Mouse (Mus musculus): ENCODE measurements around the gene Eps8l2.

Gene Eps8l2

DNA sequence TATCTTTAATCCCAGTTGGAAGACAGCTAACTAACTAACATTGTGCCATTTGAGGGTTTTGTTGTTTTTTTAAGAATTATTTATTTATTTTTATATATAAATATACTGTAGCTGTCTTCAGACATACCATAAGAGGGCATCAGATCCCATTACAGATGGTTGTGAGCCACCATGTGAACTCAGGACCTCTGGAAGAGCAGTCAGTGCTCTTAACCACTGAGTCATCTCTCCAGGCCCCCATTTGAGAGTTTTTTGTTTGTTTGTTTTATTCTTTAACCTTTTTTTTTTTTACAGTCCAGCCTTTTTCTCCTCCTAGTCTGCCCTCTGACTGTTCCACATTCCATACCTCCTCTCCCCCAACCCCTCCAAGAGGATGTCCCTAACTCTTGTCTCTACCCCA lies 8.0 kb upstream of the Eps8l2 start:
- DNase-seq (ENCODE audit: low spot score), result no peak

DNA sequence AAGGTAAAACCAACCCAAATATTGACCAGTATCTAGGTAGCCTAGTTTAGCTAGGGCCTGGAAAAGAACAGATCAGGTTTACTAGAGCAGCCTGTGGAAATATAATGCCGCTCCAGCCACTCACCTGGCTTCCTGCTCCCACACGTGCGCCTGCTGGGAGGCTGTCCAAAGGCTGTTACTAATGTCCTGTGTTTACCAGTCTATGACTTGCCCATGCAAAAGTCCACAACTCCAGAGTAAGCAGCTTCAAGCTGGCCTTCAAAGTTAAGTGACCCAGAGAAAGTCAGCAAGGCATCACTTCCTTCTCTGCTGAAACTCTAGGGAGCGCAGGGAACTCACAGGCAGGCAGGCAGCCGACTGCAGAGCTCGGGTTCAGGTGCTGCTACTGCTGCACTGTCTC lies 6.7 kb upstream of the Eps8l2 start:
- no peak for DNase-seq (ENCODE audit: low spot score)

DNA sequence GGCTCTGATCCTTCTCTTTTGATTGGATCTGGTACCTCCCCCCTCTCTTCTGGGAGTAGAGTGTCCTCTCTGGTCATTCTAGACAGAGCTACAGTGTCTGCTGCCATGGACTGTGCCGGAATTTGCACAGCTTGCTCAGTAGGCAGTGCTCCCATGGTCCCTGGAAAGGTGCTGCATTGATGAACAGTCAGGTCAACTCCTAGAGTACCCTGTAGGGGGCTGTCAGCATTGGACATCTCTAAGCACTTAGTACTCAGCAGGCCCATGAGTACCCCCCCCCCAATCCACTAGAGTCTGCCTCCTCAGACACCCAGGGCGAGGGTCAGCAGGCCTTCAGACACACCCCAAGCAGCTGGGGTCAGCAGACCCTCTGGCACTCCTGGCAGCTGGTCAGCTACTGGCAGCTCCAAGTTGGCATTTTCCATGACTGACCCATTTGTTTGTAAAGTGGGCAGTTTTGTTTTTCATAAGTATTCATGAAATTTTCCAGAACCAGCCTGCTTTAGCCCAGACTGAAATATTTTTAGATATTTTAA lies 3.6 kb upstream of the Eps8l2 start:
- no peak for DNase-seq (ENCODE audit: low spot score)

DNA sequence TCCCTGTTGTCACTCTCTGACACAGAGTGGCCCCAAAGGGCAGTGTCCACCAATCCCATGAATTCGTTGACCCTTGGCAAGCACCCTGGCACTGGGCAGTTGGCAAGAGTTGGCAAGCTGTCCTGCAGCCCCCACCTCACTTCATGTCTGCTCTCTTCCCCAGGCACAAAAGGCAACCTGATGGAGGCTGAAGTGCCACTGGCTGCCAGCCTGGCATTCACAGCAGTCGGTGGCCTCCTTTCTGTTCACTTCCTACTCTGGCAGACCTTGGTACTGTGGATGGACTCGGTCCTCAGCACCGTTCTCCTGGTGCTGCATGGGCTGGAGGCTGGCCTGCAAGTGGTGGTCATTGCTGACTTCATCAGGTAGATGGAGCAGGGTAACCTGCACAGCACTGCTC lies 3.0 kb upstream of the Eps8l2 start:
- DNase-seq (ENCODE audit: low spot score), result no peak

DNA sequence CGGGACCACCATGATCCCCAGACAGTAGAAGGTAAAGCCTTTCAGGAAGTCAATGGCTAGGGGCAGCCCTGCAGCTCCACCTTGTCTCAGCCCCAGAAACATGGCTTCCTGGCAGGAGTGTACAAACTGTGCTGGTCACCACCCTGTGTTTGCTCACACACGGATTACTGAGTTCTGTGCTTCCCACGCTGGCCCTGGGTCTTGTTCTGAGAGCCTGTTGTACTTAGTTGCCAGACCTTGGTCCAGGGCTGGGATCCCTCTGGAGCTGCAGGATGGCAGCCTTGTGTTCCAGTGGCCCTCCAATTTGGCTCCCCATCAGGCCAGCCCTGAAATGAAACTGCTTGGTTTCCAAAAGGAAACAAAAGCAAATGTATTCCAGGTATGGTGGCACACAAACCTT lies 2.4 kb upstream of the Eps8l2 start:
- DNase-seq (ENCODE audit: low spot score), result no peak

DNA sequence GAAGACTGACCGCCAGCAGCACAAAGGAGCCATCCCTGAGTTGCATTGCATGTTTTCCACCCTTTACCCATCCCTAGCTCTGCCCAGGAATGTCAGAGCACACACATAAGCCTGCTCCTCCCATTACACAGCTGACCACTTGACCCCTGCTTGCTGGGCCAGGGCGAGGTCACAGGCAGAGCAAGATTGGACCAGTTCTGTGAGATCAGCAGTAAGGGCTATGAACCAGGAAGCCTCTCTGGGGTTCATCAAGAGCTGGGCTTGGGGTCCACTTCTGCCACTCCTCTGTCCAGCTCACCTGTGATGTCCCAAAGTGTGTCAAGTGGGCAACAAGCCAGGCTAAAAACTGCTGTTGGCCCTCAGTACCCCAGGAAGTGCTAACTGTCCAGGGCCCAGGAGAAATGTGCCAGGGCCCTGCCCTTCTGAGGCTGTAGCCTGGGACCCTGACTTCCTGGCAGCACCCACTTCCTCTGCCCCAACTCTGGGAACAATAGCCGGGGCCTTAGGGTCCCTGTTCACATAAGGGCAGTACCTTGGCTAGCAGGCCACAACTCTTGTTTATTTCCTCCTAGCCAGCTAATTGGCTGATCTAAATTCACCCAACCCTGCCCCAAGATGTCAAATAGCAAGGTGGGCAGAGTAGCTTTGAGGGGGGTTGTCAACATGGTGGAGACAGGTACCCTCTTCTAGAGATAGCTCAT lies 814 bp upstream of the Eps8l2 start:
- DNase-seq (ENCODE audit: low spot score), result no peak

DNA sequence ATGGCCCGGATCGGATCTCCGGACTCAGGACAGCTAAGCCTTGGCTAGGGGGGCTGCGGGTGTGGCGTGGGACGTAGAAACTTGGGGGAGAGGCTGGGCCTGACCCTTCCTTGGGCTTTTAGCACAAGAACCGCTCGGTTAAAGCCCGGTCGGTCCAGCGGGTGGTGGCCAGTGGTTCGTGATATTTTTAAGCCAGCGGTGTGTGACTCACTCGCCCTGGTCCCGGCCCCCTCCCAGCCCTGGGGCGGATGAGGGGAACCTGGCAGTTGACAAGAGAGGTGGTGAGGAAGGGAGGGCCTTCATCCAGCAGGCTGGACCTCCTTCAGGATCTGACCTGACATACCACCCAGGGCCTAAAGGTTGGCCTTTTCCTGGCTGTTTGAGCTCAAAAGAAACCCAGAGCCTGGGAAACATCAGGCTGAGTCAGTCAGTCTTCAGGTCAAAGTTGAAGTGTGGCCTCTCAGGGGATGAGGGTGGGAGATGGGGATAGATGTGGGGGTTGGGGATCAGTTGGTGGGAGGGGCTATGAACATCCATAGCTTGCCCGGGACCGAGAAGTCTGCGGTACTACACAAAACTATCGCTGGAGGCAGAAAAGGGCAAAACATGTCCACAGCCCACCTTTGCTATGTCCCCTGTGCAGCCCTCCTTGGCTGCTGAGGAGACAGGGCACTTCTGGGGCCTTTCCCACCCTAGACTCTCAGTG lies 688 bp downstream of the Eps8l2 start:
- DNase-seq (ENCODE audit: low spot score), result no peak

DNA sequence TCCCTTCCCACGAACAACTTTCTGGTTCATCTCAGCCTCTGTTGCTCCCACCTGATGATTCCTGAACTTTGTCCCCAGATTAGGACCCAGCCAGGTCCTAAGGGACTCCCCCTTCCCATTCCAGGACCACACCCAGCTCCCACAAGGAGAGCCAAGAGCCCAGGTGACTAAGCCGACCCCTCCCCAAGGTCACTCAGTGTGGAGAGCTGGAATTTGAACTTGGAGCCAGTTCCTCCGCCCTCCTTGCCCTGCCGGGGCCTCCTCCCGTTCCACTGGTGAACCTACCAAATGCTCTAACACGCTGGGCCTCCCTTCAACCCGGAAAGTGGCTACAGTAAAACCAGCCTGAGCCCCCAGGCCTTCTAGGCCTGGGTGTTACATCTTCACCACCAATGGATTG lies 1.3 kb downstream of the Eps8l2 start:
- DNase-seq (ENCODE audit: low spot score), result no peak

DNA sequence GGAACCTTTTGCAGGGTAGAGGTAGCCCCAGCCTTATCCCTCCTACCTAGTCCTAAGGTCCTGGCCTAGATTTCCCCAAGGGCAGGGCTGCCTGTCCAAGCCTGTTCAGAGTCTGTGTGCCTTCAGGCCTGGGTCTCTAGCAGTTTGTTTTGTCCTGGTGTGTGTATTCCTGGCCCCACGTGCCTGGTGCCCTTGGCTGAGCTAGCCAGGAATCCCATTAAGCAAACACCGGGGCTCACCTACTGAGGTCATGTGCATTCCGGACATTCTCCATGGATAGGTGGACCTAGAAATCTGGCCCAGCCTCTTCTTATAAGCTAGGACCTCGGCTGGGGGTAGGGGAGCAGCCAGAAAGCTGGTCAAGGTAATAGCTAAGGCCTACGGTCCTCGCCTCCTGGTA lies 1.8 kb downstream of the Eps8l2 start:
- DNase-seq (ENCODE audit: low spot score), result no peak

DNA sequence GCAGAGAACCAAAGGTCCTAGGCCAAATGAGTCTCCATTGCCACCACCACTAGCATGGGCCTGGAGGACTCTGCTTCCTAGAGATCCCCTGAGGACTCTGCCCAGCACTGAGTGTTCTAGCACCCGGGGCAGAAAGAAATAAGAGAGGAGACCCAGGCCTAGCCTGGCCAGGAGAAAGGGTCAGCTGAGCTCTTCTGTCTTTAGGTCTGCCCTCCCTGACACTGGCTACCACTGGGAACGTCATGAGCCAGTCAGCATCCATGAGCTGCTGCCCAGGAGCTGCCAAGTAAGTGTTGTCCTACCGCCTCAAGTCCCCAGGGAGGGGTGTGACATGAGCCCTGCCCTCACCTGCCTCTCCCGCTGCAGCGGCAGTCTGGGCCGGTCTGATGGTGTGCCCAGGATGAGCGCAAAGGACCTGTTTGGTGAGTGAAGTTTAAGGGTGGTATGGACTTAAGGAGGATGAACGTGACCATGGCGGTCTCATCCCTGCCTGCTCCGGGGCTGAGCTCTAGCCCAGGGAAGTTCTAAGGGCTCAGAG lies 3.1 kb downstream of the Eps8l2 start:
- no peak for DNase-seq (ENCODE audit: low spot score)

DNA sequence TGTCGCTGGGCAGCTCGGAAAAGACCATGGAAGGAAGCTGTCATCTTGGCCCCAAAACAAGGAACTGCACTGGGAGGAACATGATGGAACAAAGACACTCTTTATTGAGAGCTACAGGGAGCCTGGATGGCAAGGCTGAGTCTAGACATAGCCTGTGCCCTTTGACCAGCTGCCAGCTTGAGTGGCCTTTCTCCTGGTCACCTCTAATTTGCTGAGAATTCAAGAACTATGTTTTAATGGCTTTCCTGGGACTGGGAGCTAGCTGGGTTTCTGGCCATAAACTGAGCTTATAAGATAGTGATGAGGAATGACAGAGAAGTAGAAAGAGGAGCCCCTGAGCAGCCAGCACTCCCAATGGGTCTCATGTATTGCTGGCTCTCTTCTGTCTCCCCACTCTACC lies 4.5 kb downstream of the Eps8l2 start:
- DNase-seq (ENCODE audit: low spot score), result no peak

DNA sequence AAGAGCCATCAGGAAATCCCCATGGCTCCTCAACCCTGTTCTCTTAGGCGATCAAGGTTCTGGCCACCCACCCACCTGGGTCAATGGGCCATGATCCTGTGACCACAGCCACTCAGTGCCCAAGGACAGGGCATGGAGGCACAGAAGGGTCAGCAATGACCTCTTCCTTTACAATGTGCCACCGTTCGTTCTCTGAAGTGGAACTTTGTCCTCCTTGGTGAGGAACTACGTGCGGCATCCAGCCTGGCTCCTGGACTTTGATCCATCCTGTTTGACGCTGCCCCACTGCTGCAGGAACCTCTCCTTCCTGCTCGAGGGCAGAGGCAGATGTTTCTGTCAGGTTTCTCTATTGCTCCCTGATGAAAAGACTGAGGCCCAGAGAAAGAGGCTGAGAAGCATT lies 5.0 kb downstream of the Eps8l2 start:
- no peak for DNase-seq (ENCODE audit: low spot score)

DNA sequence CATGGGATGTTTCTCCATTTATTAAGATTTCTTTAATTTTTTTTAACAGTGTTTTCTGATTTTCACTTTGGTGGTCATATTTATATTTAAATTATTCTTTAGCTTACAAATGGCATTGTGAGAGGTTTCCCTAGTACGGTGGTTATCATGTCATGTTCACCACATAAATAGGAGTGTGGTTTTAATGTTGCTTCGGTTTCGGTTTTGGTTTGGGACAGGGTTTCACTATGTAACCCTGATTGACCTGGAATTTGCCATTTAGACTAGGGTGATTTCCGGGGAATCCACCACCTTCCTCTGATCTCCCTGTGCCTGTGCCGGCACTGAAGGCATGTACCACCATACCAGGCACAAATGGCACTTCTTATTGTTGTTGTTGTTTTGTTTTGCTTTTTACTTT lies 6.1 kb downstream of the Eps8l2 start:
- DNase-seq (ENCODE audit: low spot score), result no peak

DNA sequence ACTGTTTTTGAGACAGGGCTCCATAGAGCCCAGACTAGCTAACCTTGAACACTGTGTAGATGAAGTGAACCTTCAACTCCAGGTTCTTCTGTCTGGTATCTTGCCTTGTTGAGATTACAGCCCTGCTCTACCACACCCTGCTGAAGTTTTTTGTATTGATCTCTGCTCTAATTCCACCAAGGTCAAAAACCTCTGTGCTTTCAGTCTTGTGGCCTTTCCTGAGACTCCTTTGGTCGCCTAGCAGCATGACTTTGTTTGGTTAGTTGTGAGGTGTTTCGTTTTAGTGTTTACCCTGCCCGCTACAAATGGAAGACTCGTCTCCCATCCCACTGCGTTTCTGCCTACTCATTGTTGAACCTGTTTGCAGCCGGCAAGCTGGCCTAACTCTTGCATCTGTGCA lies 12.4 kb downstream of the Eps8l2 start:
- no peak for DNase-seq (ENCODE audit: low spot score)

DNA sequence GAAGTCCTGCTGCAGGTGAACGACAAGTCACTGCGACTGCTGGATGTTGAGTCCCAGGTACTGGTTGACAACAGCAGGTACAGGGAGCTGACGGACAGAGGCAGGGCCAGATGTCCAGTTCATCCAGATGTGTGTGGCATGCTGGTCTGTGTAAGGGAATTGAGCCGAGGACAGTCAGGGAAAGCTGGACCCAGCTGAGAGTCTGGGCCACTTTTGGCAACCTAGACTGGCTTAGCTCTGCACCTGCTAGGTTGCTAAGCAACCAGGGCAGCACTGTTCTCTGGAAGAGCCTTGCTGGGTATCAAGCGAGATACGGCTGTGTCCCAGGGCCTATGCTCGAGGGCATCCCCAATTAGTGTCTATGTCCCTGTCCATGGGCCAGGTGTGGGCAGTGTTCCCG lies 16.4 kb downstream of the Eps8l2 start:
- DNase-seq (ENCODE audit: low spot score), result no peak

DNA sequence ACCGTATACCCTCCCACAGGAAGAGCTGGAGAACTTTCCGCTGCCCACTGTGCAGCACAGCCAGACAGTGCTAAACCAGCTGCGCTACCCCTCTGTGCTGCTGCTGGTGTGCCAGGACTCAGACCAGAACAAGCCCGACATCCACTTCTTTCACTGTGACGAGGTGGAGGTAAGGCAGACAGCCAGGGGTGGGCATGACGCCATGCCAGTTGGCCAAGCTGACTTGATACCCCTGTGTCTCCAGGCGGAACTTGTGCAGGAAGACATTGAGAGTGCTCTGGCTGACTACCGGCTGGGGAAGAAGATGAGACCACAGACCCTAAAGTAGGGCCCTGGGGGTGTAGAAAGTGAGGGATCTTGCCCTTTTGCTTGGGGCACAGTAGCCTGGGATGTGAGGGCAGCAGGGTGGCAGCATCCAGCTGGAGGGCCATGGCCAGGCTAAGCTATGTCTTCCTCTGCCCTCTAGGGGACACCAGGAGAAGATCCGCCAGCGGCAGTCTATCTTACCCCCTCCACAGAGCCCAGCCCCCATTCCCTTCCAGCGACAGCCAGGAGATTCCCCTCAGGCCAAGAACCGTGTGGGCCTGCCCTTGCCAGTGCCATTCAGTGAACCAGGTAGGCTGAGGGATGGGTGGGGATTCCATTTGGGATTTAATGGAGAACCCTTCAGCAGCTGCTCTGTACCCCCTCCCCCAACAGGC lies 17.1 kb downstream of the Eps8l2 start:
- DNase-seq (ENCODE audit: low spot score), result no peak

DNA sequence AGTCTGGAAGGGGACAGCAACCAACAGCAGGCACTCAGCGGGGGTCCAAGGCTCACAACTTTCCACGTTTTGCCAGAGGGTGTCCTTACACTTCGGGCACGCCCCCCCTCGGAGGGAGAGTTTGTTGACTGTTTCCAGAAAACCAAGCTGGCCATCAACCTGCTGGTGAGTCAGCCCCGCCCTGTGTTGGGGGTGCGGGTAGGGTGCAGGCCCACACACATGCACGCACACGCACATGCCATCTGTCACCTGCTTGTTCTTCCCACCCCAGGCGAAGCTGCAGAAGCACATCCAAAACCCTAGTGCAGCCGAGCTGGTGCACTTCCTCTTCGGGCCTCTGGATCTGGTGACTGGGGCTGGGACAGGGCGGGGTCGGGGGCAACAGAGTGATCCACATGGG lies 18.3 kb downstream of the Eps8l2 start:
- no peak for DNase-seq (ENCODE audit: low spot score)

DNA sequence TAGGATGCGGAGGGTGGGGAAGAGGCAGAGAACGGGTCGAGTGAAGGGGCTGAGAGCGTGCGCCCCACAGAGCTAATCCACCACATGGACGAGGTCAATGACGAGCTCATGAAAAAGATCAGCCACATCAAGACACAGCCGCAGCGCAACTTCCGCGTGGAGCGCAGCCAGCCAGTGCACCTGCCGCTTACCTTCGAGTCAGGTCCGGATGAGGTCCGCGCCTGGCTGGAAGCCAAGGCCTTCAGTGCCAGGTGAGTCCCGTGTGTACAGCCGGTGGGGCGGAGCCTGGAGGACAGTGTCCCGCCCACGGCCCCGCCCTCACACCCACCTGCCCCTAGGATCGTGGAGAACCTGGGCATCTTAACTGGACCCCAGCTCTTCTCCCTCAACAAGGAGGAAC lies 22.8 kb downstream of the Eps8l2 start:
- no peak for DNase-seq (ENCODE audit: low spot score)

DNA sequence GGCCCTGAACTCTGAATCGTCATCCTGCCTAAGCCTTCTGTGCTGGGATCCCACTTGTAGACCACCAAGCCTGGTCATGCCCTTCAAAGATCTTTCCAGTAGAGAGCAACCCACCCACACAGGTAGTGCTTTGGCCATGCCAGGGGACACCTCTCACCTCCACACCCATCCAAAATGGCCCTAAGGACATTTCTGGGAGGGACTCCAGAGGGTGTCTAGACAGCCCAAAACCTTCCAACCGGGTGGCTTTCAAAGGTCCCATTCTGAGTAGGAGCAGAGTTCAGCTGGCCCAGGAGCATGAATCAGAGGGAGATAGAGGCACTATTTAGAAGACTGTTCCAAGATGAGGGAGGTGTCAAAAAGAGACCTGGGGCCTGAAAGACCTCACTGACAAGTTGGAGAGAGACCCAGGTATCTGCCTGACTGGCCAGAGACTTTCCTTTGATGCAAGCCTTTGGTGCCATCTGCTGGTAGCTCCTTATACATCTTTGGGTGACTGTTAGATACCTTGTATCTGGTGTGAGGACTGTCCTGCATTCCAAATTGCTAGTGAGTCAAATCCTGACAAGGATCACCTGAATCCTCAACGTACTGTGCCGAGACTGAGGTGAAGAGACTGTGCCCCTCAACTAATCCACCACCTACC lies 24.5 kb downstream of the Eps8l2 start:
- peak; percentile 68 for DNase-seq (ENCODE audit: low spot score)

DNA sequence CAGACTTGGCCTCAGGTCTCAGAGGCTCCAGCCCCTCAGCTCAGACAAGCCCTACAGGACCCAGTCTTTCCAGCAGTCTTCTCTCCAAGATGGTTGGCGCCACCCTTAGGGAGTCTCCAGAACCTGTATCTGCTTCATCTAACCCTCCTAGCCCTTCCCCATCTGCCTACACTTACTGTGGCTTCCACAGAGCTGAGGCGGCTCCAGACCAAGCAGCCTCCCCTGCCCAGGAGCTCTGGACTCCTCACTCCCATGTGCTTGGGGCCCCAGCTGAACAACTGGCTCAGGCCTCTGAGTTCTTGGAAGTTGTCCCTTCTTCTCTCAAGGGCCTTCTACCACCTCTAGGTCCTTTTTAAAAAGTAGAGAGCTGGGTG lies 25.1 kb downstream of the Eps8l2 start:
- no peak for DNase-seq (ENCODE audit: low spot score)

DNA sequence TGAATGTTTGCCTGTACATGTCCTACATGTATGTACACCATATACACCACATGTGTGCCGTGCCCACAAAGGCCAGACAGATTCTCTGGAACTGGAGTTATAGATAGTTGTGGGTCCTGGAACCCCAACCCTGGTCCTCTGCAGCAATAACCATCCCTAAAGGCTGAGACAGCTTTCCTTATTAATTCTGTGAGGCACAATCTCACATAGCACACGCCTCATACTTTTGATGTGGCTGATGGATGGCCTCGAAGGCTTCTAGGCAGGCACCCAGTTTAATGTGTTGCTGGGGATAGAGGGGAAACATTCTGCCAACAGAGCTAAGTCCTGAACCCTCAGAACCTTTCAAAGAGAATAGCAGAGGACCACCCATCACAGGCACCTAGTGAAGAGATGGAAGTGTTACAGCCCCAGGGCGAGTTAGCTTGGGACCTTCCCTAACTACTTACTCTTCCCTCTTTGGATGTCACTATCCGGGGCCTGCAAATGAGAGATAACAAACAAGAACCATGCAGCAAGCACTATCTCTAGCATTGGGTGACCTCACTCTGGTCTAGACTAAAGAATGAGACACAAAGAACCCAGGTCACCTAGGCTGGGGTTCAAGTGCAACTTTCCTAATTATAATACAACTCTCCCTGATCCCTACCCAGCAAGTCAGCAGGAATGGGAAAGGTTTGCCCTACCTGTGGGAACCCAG lies 25.8 kb downstream of the Eps8l2 start:
- no peak for DNase-seq (ENCODE audit: low spot score)

DNA sequence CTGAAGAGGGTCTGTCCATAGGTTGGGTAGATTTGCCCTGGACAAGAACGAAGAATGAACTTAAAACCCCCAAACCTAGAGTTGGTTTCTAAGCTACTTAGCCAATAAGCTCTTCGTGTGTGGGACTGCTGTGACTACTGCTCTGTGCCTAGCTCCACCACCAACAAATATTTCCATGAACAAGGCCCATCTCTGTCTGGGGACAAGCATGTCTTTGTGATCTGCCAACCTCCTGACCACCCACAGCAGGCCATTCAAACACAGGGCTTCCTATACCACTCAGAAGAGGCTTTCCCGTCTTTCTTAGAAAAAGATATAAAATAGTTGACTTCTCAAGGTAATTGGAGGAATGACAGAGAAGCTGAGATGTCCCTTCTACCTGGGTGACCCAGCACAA lies 26.4 kb downstream of the Eps8l2 start:
- peak; percentile 53 for DNase-seq (ENCODE audit: low spot score)

Measured in left cerebral cortex, adult 11 months (tissue).